Mouse (Mus musculus) olfactory bulb, adult 2 months (tissue): ENCODE data around the gene Ier5l.

ENCODE experiments used
- CTCF ChIP-seq: fragments of 200-500 bp; IDR thresholded peaks from 2 replicates; pipeline ENCODE4 v1.5.1; 2012; ENCODE audit warnings: low read depth, mild to moderate bottlenecking, low read length, moderate library complexity; ENCODE audit not compliant: insufficient read depth
- POLR2A ChIP-seq: fragments of 200-500 bp; IDR thresholded peaks from 2 replicates; pipeline ENCODE4 v1.6.1; 2012; ENCODE audit warnings: mild to moderate bottlenecking, low read depth, low read length, moderate library complexity; ENCODE audit not compliant: insufficient read depth

DNA sequence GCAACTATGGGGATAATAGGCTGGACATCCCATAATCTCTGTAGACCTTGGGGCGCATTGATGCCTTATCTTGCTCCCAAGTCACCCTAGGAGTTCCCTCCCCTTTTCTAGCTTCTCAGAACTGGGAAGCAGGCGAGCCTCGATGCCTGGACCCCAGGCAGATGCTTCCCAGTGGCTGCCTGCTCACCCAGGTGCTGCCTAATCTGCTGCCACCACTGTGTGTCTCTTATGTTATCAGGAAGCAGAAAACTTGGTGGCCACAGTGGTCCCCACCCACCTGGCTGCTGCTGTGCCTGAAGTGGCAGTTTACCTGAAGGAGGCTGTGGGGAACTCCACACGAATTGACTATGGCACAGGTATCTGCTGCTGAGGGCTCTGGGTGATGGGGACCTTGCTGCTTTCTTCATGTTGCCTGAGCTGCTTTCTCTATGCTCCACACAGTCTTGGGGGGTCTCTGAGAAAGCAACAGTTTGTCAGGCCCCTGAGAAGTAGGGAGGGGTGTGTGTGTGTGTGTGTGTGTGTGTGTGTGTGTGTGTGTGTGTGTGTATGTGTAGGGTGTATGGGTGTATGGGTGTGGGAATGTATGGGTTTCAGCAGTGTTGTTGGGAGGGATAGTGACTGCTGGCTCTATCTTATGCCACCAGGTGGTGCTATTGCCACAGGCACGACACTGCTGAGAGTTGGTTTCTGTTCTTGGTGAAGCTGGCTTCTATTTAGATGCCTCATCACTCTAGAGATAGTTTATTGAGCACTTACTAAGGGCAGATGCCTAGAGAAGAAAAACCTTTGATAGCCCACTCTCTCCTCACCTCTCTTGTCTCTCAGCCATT lies 38.5 kb downstream of the Ier5l start:
- TF ChIP-seq CTCF (no peak), POLR2A (no peak)
